Mouse (Mus musculus): ENCODE measurements around the gene Mdga1.

- TF ChIP-seq POLR2A (IDR thresholded peaks at IDR 0.05; ENCODE audit: borderline replicate concordance, control insufficient read depth, low read depth, low read length) (no peak), CTCF (IDR thresholded peaks at IDR 0.05; ENCODE audit: control insufficient read depth, insufficient read depth, low read length) (no peak)
Measured at GRCm38 (mm10) chr17:29819608-29820007, 150.3 kb downstream of the Mdga1 start.
